Mouse (Mus musculus): ENCODE measurements at regions not wholly inside any gene's neighbourhood (a gene's known extent, or its start where the extent isn't known, plus 50 kb on each side); places are given as distances from the start of the nearest gene placed in this dataset.

- Histone ChIP-seq H3K36me3 (replicated peaks) (no peaks in the 10 kb centered on the region), H3K9me3 (replicated peaks) (no peaks in the 10 kb centered on the region), H3K4me3 (ENCODE audit: low read depth, low read length) (no peak overlapping the region), H3K27me3 (ENCODE audit: insufficient read depth, low read length) (peaks cover 18% of the 10 kb centered on the region), H3K4me1 (ENCODE audit: insufficient read depth, low read depth, low read length) (no peaks in the 10 kb centered on the region)
- ATAC-seq (ENCODE audit: extremely low read depth, insufficient number of reproducible peaks, low FRiP score, poor library complexity, severe bottlenecking): no peak
- DNase-seq (ENCODE audit: low spot score): no peak
- TF ChIP-seq GATA1 (IDR thresholded peaks at IDR 0.05; ENCODE audit: borderline replicate concordance, low read length) (no peak), TAL1 (conservative IDR thresholded peaks at IDR 0.05; ENCODE audit: low read depth, low read length) (no peak), CTCF (IDR thresholded peaks at IDR 0.05; ENCODE audit: low read depth, low read length) (no peak), POLR2AphosphoS5 (IDR thresholded peaks at IDR 0.05; ENCODE audit: insufficient replicate concordance, low read depth, low read length) (no peak), GATA2 (IDR thresholded peaks at IDR 0.05; ENCODE audit: borderline replicate concordance, low read depth, low read length) (no peak)
These were observed 163.2 kb downstream of the Tmem17 start for GRCm38 (mm10) chr11:22675047-22675446.

- DNase-seq (ENCODE audit: low spot score) (no peak), ATAC-seq (ENCODE audit: extremely low read depth, insufficient number of reproducible peaks, low FRiP score, poor library complexity, severe bottlenecking) (no peak)
- Histone ChIP-seq H3K36me3 (replicated peaks) (no peaks in the 10 kb centered on the region), H3K9me3 (replicated peaks) (no peaks in the 10 kb centered on the region), H3K4me3 (ENCODE audit: low read depth, low read length) (no peak overlapping the region), H3K27me3 (ENCODE audit: insufficient read depth, low read length) (peaks cover 18% of the 10 kb centered on the region), H3K4me1 (ENCODE audit: insufficient read depth, low read depth, low read length) (no peaks in the 10 kb centered on the region)
- TF ChIP-seq GATA2 (IDR thresholded peaks at IDR 0.05; ENCODE audit: borderline replicate concordance, low read depth, low read length) (no peak), TAL1 (conservative IDR thresholded peaks at IDR 0.05; ENCODE audit: low read depth, low read length) (no peak), POLR2AphosphoS5 (IDR thresholded peaks at IDR 0.05; ENCODE audit: insufficient replicate concordance, low read depth, low read length) (no peak), CTCF (IDR thresholded peaks at IDR 0.05; ENCODE audit: low read depth, low read length) (no peak), GATA1 (IDR thresholded peaks at IDR 0.05; ENCODE audit: borderline replicate concordance, low read length) (no peak)
These were observed 163.9 kb downstream of the Tmem17 start for GRCm38 (mm10) chr11:22675754-22676153.

GRCm38 (mm10) chr11:22677337-22677736 is 165.4 kb downstream of the Tmem17 start:
- DNase-seq (ENCODE audit: low spot score) (no peak), ATAC-seq (ENCODE audit: extremely low read depth, insufficient number of reproducible peaks, low FRiP score, poor library complexity, severe bottlenecking) (no peak)
- Histone ChIP-seq H3K27me3 (ENCODE audit: insufficient read depth, low read length) (peaks cover 14% of the 10 kb centered on the region), H3K9me3 (replicated peaks) (no peaks in the 10 kb centered on the region), H3K36me3 (replicated peaks) (no peaks in the 10 kb centered on the region), H3K4me3 (ENCODE audit: low read depth, low read length) (no peak overlapping the region), H3K4me1 (ENCODE audit: insufficient read depth, low read depth, low read length) (no peaks in the 10 kb centered on the region)
- TF ChIP-seq POLR2AphosphoS5 (IDR thresholded peaks at IDR 0.05; ENCODE audit: insufficient replicate concordance, low read depth, low read length) (no peak), TAL1 (conservative IDR thresholded peaks at IDR 0.05; ENCODE audit: low read depth, low read length) (no peak), GATA2 (IDR thresholded peaks at IDR 0.05; ENCODE audit: borderline replicate concordance, low read depth, low read length) (no peak), CTCF (IDR thresholded peaks at IDR 0.05; ENCODE audit: low read depth, low read length) (no peak), GATA1 (IDR thresholded peaks at IDR 0.05; ENCODE audit: borderline replicate concordance, low read length) (no peak)

GRCm38 (mm10) chr11:22684576-22684975 is 172.7 kb downstream of the Tmem17 start:
- TF ChIP-seq GATA1 (IDR thresholded peaks at IDR 0.05; ENCODE audit: borderline replicate concordance, low read length) (no peak), POLR2AphosphoS5 (IDR thresholded peaks at IDR 0.05; ENCODE audit: insufficient replicate concordance, low read depth, low read length) (no peak), CTCF (IDR thresholded peaks at IDR 0.05; ENCODE audit: low read depth, low read length) (no peak), GATA2 (IDR thresholded peaks at IDR 0.05; ENCODE audit: borderline replicate concordance, low read depth, low read length) (no peak), TAL1 (conservative IDR thresholded peaks at IDR 0.05; ENCODE audit: low read depth, low read length) (no peak)
- Histone ChIP-seq H3K36me3 (replicated peaks) (no peaks in the 10 kb centered on the region), H3K27me3 (ENCODE audit: insufficient read depth, low read length) (peaks cover 4% of the 10 kb centered on the region; the same call in 1 of the 2 replicates), H3K9me3 (replicated peaks) (no peaks in the 10 kb centered on the region), H3K4me1 (ENCODE audit: insufficient read depth, low read depth, low read length) (no peaks in the 10 kb centered on the region), H3K4me3 (ENCODE audit: low read depth, low read length) (no peak overlapping the region)
- DNase-seq (ENCODE audit: low spot score) (no peak), ATAC-seq (ENCODE audit: extremely low read depth, insufficient number of reproducible peaks, low FRiP score, poor library complexity, severe bottlenecking) (no peak)

- H3K9me3 ChIP-seq (replicated peaks): no peaks in the 10 kb centered on the region
- TF ChIP-seq TAL1 (conservative IDR thresholded peaks at IDR 0.05; ENCODE audit: low read depth, low read length): no peak
- no peak for TF ChIP-seq POLR2AphosphoS5 (IDR thresholded peaks at IDR 0.05; ENCODE audit: insufficient replicate concordance, low read depth, low read length)
- no peaks in the 10 kb centered on the region for H3K4me1 ChIP-seq (ENCODE audit: insufficient read depth, low read depth, low read length)
- H3K4me3 ChIP-seq (ENCODE audit: low read depth, low read length): no peak overlapping the region
- peaks cover 34% of the 10 kb centered on the region for H3K27me3 ChIP-seq (ENCODE audit: insufficient read depth, low read length)
- no peaks in the 10 kb centered on the region for H3K36me3 ChIP-seq (replicated peaks)
- DNase-seq (ENCODE audit: low spot score) (no peak), ATAC-seq (ENCODE audit: extremely low read depth, insufficient number of reproducible peaks, low FRiP score, poor library complexity, severe bottlenecking) (no peak)
These were observed 169.9 kb downstream of the B3gnt2 start for GRCm38 (mm10) chr11:22690829-22691228.

- no peaks in the 10 kb centered on the region for H3K9me3 ChIP-seq (replicated peaks)
- TF ChIP-seq CTCF (IDR thresholded peaks at IDR 0.05; ENCODE audit: low read depth, low read length) (no peak), GATA1 (IDR thresholded peaks at IDR 0.05; ENCODE audit: borderline replicate concordance, low read length) (no peak), GATA2 (IDR thresholded peaks at IDR 0.05; ENCODE audit: borderline replicate concordance, low read depth, low read length) (no peak), POLR2AphosphoS5 (IDR thresholded peaks at IDR 0.05; ENCODE audit: insufficient replicate concordance, low read depth, low read length) (no peak), TAL1 (conservative IDR thresholded peaks at IDR 0.05; ENCODE audit: low read depth, low read length) (no peak)
- ATAC-seq (ENCODE audit: extremely low read depth, insufficient number of reproducible peaks, low FRiP score, poor library complexity, severe bottlenecking) (no peak), DNase-seq (ENCODE audit: low spot score) (no peak)
- H3K4me3 ChIP-seq (ENCODE audit: low read depth, low read length): no peak overlapping the region
- H3K36me3 ChIP-seq (replicated peaks): no peaks in the 10 kb centered on the region
- H3K27me3 ChIP-seq (ENCODE audit: insufficient read depth, low read length): peaks cover 36% of the 10 kb centered on the region
- H3K4me1 ChIP-seq (ENCODE audit: insufficient read depth, low read depth, low read length): no peaks in the 10 kb centered on the region
These were observed 168.4 kb downstream of the B3gnt2 start for GRCm38 (mm10) chr11:22692281-22692857.

Measured in G1E (cell line).